Mouse (Mus musculus): ENCODE data around the gene Copa. TPM values are rescaled to one million over a fixed set of nuclear protein-coding genes. Genes with fewer than 3 reads are reported as not detected.
A peak's percentile ranks its signal among the peaks of the same experiment; 100 is the strongest.

Copa gene
- polyA plus RNA-seq, 1 experiment from 2014 or later, result 157 TPM

- peaks cover 56% of the 10 kb centered on the region for H3K27me3 ChIP-seq (ENCODE audit: control insufficient read depth, insufficient read depth, low read length)
Measured at GRCm38 (mm10) chr1:172053541-172054440, 28.5 kb upstream of the Copa start.

GRCm38 (mm10) chr1:172056251-172056650, 26.1 kb upstream of the Copa start:
- H3K9me3 ChIP-seq (ENCODE audit: control insufficient read depth, low read length), result no peaks in the 10 kb centered on the region
- no peak overlapping the region for H3K4me2 ChIP-seq (ENCODE audit: low read length)
- no peak for ATAC-seq (ENCODE audit: insufficient number of reproducible peaks, insufficient read depth, low FRiP score, low read depth)
- H3K9ac ChIP-seq (ENCODE audit: low read length), result no peak overlapping the region
- no peak overlapping the region for H3K27ac ChIP-seq (replicated peaks in 1 of 2; ENCODE audit: control insufficient read depth in 1 of 2, insufficient read depth in 1 of 2, low read depth in 2 of 2, low read length in 2 of 2)
- peaks cover 56% of the 10 kb centered on the region for H3K27me3 ChIP-seq (ENCODE audit: control insufficient read depth, insufficient read depth, low read length)
- WGBS, result 58% methylated on average over 4 of the region's 4 CpGs
- peaks cover 10 to 12% of the 10 kb centered on the region in 2 experiments for H3K4me1 ChIP-seq (ENCODE audit: control insufficient read depth in 2 of 2, insufficient read depth in 2 of 2, low read length in 2 of 2)
- no peak overlapping the region for H3K4me3 ChIP-seq (ENCODE audit: control insufficient read depth in 1 of 2, insufficient read depth in 1 of 2, low read depth in 1 of 2, low read length in 2 of 2)
- H3K36me3 ChIP-seq (ENCODE audit: control insufficient read depth, insufficient read depth, low read length), result no peaks in the 10 kb centered on the region

More at GRCm38 (mm10) chr1:172053541-172054440, 28.5 kb upstream of the Copa start:
- Histone ChIP-seq H3K36me3 (ENCODE audit: control insufficient read depth, insufficient read depth, low read length) (no peaks in the 10 kb centered on the region), H3K4me3 (ENCODE audit: control insufficient read depth in 1 of 2, insufficient read depth in 1 of 2, low read depth in 1 of 2, low read length in 2 of 2) (peak overlapping the region; percentile 39 to 42), H3K27ac (replicated peaks in 1 of 2; ENCODE audit: control insufficient read depth in 1 of 2, insufficient read depth in 1 of 2, low read depth in 2 of 2, low read length in 2 of 2) (no peak overlapping the region), H3K9me3 (ENCODE audit: control insufficient read depth, low read length) (no peaks in the 10 kb centered on the region), H3K4me2 (ENCODE audit: low read length) (peak overlapping the region; percentile 79), H3K9ac (ENCODE audit: low read length) (peak overlapping the region; percentile 59), H3K4me1 (ENCODE audit: control insufficient read depth in 2 of 2, insufficient read depth in 2 of 2, low read length in 2 of 2) (peaks cover 10 to 12% of the 10 kb centered on the region in 2 experiments)
- no peak for ATAC-seq (ENCODE audit: insufficient number of reproducible peaks, insufficient read depth, low FRiP score, low read depth)
- 2% methylated on average over 42 of the region's 42 CpGs for WGBS

- ATAC-seq (ENCODE audit: insufficient number of reproducible peaks, insufficient read depth, low FRiP score, low read depth), result no peak
- Histone ChIP-seq H3K4me2 (ENCODE audit: low read length) (no peak within 1 kb of the TSS), H3K9ac (ENCODE audit: low read length) (no peak within 1 kb of the TSS), H3K9me3 (ENCODE audit: control insufficient read depth, low read length) (no peaks in the 10 kb centered on the region), H3K27ac (replicated peaks in 1 of 2; ENCODE audit: control insufficient read depth in 1 of 2, insufficient read depth in 1 of 2, low read depth in 2 of 2, low read length in 2 of 2) (no peak within 1 kb of the TSS), H3K4me1 (ENCODE audit: control insufficient read depth in 2 of 2, insufficient read depth in 2 of 2, low read length in 2 of 2) (peaks cover 10 to 12% of the 10 kb centered on the region in 2 experiments), H3K36me3 (ENCODE audit: control insufficient read depth, insufficient read depth, low read length) (no peaks in the 10 kb centered on the region), H3K4me3 (ENCODE audit: control insufficient read depth in 1 of 2, insufficient read depth in 1 of 2, low read depth in 1 of 2, low read length in 2 of 2) (no peak within 1 kb of the TSS), H3K27me3 (ENCODE audit: control insufficient read depth, insufficient read depth, low read length) (peaks cover 47% of the 10 kb centered on the region)
- 51% methylated on average over 2 of the region's 2 CpGs for WGBS
Measured at GRCm38 (mm10) chr1:172057491-172057921, 24.8 kb upstream of the Copa start, which contains the start of gene Nhlh1. Gene Nhlh1 (minus strand): TSS chr1:172057573.

- no peaks in the 10 kb centered on the region for H3K9me3 ChIP-seq (ENCODE audit: control insufficient read depth, low read length)
- H3K36me3 ChIP-seq (ENCODE audit: control insufficient read depth, insufficient read depth, low read length), result no peaks in the 10 kb centered on the region
- no peak for ATAC-seq (ENCODE audit: insufficient number of reproducible peaks, insufficient read depth, low FRiP score, low read depth)
- no peak overlapping the region for H3K27ac ChIP-seq (replicated peaks in 1 of 2; ENCODE audit: control insufficient read depth in 1 of 2, insufficient read depth in 1 of 2, low read depth in 2 of 2, low read length in 2 of 2)
- no peak overlapping the region for H3K4me3 ChIP-seq (ENCODE audit: control insufficient read depth in 1 of 2, insufficient read depth in 1 of 2, low read depth in 1 of 2, low read length in 2 of 2)
- H3K4me1 ChIP-seq (ENCODE audit: control insufficient read depth in 2 of 2, insufficient read depth in 2 of 2, low read length in 2 of 2), result peaks cover 8 to 11% of the 10 kb centered on the region in 2 experiments
- peaks cover 39% of the 10 kb centered on the region for H3K27me3 ChIP-seq (ENCODE audit: control insufficient read depth, insufficient read depth, low read length)
- no peak overlapping the region for H3K9ac ChIP-seq (ENCODE audit: low read length)
- H3K4me2 ChIP-seq (ENCODE audit: low read length), result no peak overlapping the region
- WGBS, result 53% methylated on average over 6 of the region's 6 CpGs
Measured at GRCm38 (mm10) chr1:172058321-172058720, 24.0 kb upstream of the Copa start.

- Histone ChIP-seq H3K9ac (ENCODE audit: low read length) (no peak overlapping the region), H3K36me3 (ENCODE audit: control insufficient read depth, insufficient read depth, low read length) (no peaks in the 10 kb centered on the region), H3K4me3 (ENCODE audit: control insufficient read depth in 1 of 2, insufficient read depth in 1 of 2, low read depth in 1 of 2, low read length in 2 of 2) (no peak overlapping the region), H3K4me2 (ENCODE audit: low read length) (no peak overlapping the region), H3K27me3 (ENCODE audit: control insufficient read depth, insufficient read depth, low read length) (peaks cover 33% of the 10 kb centered on the region), H3K4me1 (ENCODE audit: control insufficient read depth in 2 of 2, insufficient read depth in 2 of 2, low read length in 2 of 2) (peaks cover 4 to 10% of the 10 kb centered on the region in 2 experiments), H3K27ac (replicated peaks in 1 of 2; ENCODE audit: control insufficient read depth in 1 of 2, insufficient read depth in 1 of 2, low read depth in 2 of 2, low read length in 2 of 2) (no peak overlapping the region), H3K9me3 (ENCODE audit: control insufficient read depth, low read length) (no peaks in the 10 kb centered on the region)
- 71% methylated on average over 7 of the region's 7 CpGs for WGBS
- ATAC-seq (ENCODE audit: insufficient number of reproducible peaks, insufficient read depth, low FRiP score, low read depth), result no peak
Measured at GRCm38 (mm10) chr1:172058874-172059273, 23.5 kb upstream of the Copa start.

- ATAC-seq (ENCODE audit: insufficient number of reproducible peaks, insufficient read depth, low FRiP score, low read depth), result no peak
- Histone ChIP-seq H3K4me3 (ENCODE audit: control insufficient read depth in 1 of 2, insufficient read depth in 1 of 2, low read depth in 1 of 2, low read length in 2 of 2) (no peak overlapping the region), H3K4me2 (ENCODE audit: low read length) (no peak overlapping the region), H3K4me1 (ENCODE audit: control insufficient read depth in 2 of 2, insufficient read depth in 2 of 2, low read length in 2 of 2) (peaks cover 2 to 5% of the 10 kb centered on the region in 2 experiments; a peak in 2 of 4 replicates), H3K36me3 (ENCODE audit: control insufficient read depth, insufficient read depth, low read length) (peaks cover 17% of the 10 kb centered on the region), H3K9ac (ENCODE audit: low read length) (no peak overlapping the region), H3K9me3 (ENCODE audit: control insufficient read depth, low read length) (no peaks in the 10 kb centered on the region), H3K27me3 (ENCODE audit: control insufficient read depth, insufficient read depth, low read length) (peaks cover 16% of the 10 kb centered on the region), H3K27ac (replicated peaks in 1 of 2; ENCODE audit: control insufficient read depth in 1 of 2, insufficient read depth in 1 of 2, low read depth in 2 of 2, low read length in 2 of 2) (no peak overlapping the region)
- WGBS, result 47% methylated on average over 4 of the region's 4 CpGs
Measured at GRCm38 (mm10) chr1:172060659-172061058, 21.7 kb upstream of the Copa start.

- no peak overlapping the region for H3K9ac ChIP-seq (ENCODE audit: low read length)
- H3K9me3 ChIP-seq (ENCODE audit: control insufficient read depth, low read length), result no peaks in the 10 kb centered on the region
- H3K27ac ChIP-seq (replicated peaks in 1 of 2; ENCODE audit: control insufficient read depth in 1 of 2, insufficient read depth in 1 of 2, low read depth in 2 of 2, low read length in 2 of 2), result no peak overlapping the region
- H3K4me2 ChIP-seq (ENCODE audit: low read length), result no peak overlapping the region
- ATAC-seq (ENCODE audit: insufficient number of reproducible peaks, insufficient read depth, low FRiP score, low read depth), result no peak
- H3K4me3 ChIP-seq (ENCODE audit: control insufficient read depth in 1 of 2, insufficient read depth in 1 of 2, low read depth in 1 of 2, low read length in 2 of 2), result no peak overlapping the region
- 25% methylated on average over 8 of the region's 8 CpGs for WGBS
- peaks cover 10% of the 10 kb centered on the region for H3K27me3 ChIP-seq (ENCODE audit: control insufficient read depth, insufficient read depth, low read length)
- peaks cover 2 to 5% of the 10 kb centered on the region in 2 experiments; a peak in 2 of 4 replicates for H3K4me1 ChIP-seq (ENCODE audit: control insufficient read depth in 2 of 2, insufficient read depth in 2 of 2, low read length in 2 of 2)
- peaks cover 22% of the 10 kb centered on the region for H3K36me3 ChIP-seq (ENCODE audit: control insufficient read depth, insufficient read depth, low read length)
Measured at GRCm38 (mm10) chr1:172061217-172061616, 21.1 kb upstream of the Copa start.

All from heart, embryonic 14.5 days (tissue).